Mouse (Mus musculus): ENCODE measurements around the gene Eef1akmt2. TPM values are rescaled to one million over a fixed set of nuclear protein-coding genes. Genes with fewer than 3 reads are reported as not detected.

The Eef1akmt2 gene
- total RNA-seq, 2 experiments from 2014 or later, result 5.0 to 6.8 TPM

- intact Hi-C loops (cut with DNase I), result loop anchor here (5.0 to 10.0 kb wide), 5 partner anchors 76 to 239 kb away; partner anchors contain the start of gene Oat
- peak; percentile 54 to 70 for DNase-seq
Observed at GRCm38 (mm10) chr7:132813416-132814088, 38.9 kb downstream of the Eef1akmt2 start, which contains the start of gene Fam53b. Gene Fam53b (minus strand): TSS chr7:132813886.

DNA sequence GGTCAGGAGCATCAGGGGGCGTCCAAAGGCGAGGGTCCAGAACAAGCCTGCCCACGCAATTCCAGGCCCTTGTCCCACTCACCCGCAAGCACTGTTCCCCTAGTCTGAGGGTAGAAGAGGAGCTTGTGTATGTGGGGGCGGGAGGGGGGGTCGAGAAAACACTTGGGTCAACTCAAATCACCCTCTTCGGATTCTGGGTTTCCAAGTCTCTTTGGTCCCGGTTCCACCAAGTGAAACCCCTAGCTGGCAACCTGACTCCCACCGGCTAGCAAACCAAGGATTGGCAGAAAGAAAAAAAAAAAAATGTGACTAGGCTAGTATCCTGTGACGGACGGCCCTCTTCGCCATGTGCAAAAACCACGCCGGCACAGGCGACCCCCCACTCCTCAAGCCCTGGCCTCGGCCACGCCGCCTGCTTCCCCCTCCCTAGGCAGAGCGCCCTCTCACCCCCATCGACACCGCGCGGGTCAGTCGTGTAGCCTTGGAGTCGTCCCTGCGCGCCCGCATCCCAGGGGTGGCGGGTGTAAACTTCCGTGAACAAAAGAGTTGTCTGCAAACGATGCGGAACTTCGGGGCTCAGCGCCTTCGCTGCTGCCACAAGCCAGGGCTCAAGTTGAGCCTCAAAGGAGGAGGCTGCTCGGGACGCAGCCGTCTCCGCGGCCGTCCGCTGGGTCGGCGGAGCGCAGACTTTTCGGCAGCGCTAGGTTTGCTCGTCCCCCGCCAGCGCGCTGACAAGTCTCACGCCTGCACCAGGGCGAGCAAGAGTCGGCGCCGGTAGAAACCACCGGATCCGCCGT lies 39.7 kb downstream of the Eef1akmt2 start:
- intact Hi-C loops (cut with DNase I), result loop anchor here (5.0 to 10.0 kb wide), 5 partner anchors 76 to 238 kb away; partner anchors contain the start of gene Oat
- peak; percentile 33 to 60 for DNase-seq

GRCm38 (mm10) chr7:132811716-132812618 lies 40.5 kb downstream of the Eef1akmt2 start:
- DNase-seq, result no peak
- intact Hi-C loops (cut with DNase I), result loop anchor here (1.0 to 10.0 kb wide), 6 partner anchors 75 to 237 kb away; partner anchors contain the start of gene Oat

DNA sequence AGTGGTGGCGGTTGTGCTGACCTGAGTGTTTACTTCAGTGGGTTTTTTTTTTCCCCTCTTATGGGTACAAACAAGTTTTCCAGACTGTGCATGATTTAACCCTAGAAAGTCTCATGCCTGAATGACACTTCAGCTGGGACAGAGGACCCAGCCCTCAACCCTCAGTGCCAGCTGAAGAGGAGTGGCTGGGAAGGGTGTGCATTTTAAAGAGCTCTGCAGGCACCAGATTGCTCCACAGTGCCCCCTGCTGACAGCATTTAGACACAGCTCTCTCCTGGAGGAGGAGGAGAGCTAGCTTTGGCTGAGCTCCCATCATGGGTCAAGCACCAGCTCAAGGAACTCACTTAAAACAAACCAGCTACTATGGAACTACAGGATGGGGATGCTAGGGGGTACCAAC lies 41.6 kb downstream of the Eef1akmt2 start:
- DNase-seq, result peak; percentile 89 to 92
- intact Hi-C loops (cut with DNase I), result loop anchor here (1.0 to 10.0 kb wide), 6 partner anchors 74 to 236 kb away; partner anchors contain the start of gene Oat

DNA sequence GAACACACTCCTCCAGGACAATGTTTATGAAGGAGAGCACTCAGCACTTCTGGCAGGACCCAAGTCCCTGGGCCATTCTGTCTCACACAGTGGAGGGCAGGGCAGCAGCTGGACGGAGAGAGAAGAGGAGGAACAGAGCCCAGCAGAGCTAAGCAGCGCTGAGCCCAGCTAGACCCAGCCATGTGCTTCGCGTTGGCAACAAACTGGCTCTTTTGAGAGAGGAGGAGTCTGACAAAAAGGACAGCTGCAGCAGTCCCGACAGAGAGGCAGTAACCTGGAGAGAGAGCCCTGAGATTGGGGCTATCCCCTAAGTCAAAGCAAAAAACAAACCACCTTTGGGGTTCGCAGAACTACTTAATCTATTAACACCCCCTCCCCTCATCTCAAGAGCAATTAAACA lies 42.1 kb downstream of the Eef1akmt2 start:
- intact Hi-C loops (cut with DNase I), result loop anchor here (5.0 to 10.0 kb wide), 5 partner anchors 73 to 236 kb away; partner anchors contain the start of gene Oat
- peak; percentile 52 to 68 for DNase-seq

GRCm38 (mm10) chr7:132809721-132810120 lies 42.8 kb downstream of the Eef1akmt2 start:
- no peak for DNase-seq
- intact Hi-C loops (cut with DNase I), result loop anchor here (5.0 to 10.0 kb wide), 6 partner anchors 37 to 235 kb away; partner anchors contain the start of gene Oat

DNA sequence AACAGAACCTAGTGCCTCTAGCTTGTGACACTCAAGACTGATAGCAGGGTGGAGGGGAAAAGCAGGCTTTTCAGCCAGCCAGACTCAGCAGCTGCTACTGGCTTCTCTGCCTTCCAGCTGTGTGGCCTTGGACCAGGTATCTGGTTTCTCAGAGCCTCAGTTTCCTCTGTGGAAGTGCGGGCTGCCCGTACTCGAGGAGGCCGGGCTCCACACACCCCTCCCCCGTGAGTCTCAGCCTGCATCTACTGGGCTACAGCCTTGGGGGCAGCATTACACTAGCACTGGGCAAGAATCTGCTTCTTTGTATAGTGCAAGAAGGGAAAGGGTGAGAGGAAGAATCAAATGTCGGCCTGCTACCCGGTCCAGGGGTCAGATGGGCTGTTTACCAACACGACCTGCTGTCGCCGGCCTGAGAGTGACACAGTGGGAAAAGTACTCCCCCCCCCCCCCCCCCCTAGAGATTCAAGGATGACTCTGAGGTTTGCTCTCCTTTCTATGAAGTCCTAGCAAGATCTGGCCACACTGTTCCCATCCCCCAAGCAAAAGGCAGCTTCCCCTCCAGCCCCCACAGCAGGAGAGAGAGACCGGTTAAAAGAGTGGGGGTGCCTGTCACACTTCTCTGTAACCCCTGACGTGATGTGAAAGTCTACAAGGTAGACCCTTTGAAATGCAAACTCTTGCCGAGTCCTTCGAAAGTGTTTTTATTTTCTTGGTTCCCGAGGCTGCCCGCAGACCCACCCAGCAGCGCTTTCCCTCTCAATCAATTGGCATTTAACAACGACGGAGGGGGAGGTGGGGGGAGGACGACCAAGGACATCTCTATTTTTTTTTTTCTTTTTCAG lies 43.4 kb downstream of the Eef1akmt2 start:
- peak; percentile 20 to 49 for DNase-seq
- intact Hi-C loops (cut with DNase I), result loop anchor here (5.0 kb wide), 1 partner anchor 37 kb away; no protein-coding TSS in a partner anchor

- peak in 1 of 2 experiments; percentile 42 for DNase-seq
- intact Hi-C loops (cut with DNase I), result loop anchor here (5.0 kb wide), 1 partner anchor 36 kb away; no protein-coding TSS in a partner anchor
Observed at GRCm38 (mm10) chr7:132808051-132808796, 44.2 kb downstream of the Eef1akmt2 start.

DNA sequence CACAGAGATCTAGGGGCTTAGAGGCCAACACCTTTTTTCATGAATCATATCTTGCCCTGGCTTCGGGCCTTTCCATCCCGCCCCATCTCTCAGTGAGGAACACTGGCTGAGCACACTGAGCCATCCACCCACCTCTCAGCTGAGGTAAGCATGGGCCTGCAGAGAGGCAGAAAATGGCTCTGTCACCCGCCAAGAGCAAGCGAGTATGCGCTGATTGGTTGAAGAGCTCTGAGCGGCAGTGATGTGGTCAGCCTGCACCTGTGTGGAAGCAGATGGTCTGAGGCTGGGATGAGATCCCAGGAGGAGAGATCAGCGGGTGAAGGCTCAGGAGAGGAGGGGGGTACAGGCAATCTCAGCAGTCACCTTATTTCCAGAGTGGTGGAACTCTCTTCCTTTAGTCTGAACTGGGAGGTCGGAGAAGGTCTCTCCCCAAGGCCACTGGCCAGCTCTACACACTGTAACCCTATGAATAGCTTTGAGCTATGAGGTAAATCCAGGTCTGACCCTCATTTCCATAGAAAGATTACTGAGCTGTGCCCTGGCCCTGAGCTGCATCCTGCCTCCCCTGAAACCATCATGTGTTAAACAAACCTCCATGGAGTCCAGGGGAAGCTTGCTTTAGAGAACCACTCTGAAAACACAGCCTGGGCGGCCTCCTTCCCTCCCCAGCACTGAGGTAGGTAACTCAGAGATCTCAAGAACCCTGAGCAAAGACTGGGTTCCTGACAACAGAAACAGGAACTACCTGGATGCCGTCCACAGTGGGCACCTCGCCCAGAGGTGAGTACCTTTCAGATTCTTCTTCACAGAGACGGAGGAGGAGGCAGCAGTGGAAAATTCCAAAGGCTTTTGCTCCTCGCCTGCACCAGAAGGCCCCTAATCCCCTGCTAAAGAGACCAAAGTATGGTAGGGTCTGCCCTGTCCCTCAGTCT lies 45.3 kb downstream of the Eef1akmt2 start:
- intact Hi-C loops (cut with DNase I), result loop anchor here (5.0 kb wide), 1 partner anchor 35 kb away; no protein-coding TSS in a partner anchor
- peak; percentile 58 for DNase-seq

GRCm38 (mm10) chr7:132806286-132806685 lies 46.2 kb downstream of the Eef1akmt2 start:
- intact Hi-C loops (cut with DNase I), result loop anchor here (5.0 kb wide), 1 partner anchor 34 kb away; no protein-coding TSS in a partner anchor
- DNase-seq, result peak; percentile 61 to 71

GRCm38 (mm10) chr7:132804951-132805350 lies 47.5 kb downstream of the Eef1akmt2 start:
- DNase-seq, result no peak
- intact Hi-C loops (cut with DNase I), result loop anchor here (5.0 kb wide), 1 partner anchor 33 kb away; no protein-coding TSS in a partner anchor

DNA sequence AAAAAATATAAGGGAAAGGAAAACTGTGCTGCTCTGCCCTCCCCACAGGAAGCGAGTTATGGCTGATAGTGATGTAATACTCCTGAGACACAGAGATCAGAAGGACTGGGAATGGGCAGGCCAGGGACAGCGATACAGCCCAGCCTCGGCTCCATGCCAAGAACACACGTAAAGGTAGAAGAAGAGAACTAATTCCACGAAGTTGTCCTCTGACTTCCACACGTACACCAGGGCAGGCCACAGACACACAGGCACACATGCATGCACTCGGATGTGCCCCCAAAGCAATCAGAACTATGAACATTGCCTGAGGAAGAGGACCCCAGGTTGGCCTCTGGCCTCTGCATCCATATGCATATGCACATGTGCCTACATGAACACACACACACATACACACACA lies 48.0 kb downstream of the Eef1akmt2 start:
- DNase-seq, result no peak
- intact Hi-C loops (cut with DNase I), result no loop called here

GRCm38 (mm10) chr7:132803962-132804361 lies 48.5 kb downstream of the Eef1akmt2 start:
- no peak for DNase-seq
- intact Hi-C loops (cut with DNase I), result no loop called here

- intact Hi-C loops (cut with DNase I), result no loop called here
Observed at GRCm38 (mm10) chr7:132803336-132803735, 49.1 kb downstream of the Eef1akmt2 start.

DNA sequence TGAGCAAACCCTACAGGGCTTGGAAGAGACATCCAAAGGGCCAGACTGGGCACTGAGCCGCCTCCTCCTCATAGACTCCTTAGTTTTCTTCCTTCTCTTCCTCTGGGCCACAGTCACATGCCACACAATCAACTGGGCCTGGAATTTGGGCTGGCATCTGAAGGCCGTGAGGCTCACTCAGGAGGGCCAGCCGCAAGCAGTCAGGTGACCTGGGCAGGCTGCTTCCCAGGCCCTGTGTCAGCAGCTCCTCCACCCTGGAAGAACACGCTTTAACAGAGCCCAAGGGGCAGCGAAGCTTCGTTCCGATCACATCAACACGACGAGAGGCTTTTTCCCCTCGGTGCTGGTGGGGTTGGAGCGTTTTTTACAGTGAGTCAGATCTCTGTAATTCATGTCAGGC lies 49.8 kb downstream of the Eef1akmt2 start:
- no peak for DNase-seq
- intact Hi-C loops (cut with DNase I), result no loop called here

More at GRCm38 (mm10) chr7:132803336-132803735, 49.1 kb downstream of the Eef1akmt2 start:
- DNase-seq, result no peak

GRCm38 (mm10) chr7:132802066-132802465 lies 50.4 kb downstream of the Eef1akmt2 start:
- intact Hi-C loops (cut with DNase I), result no loop called here
- peak in 1 of 2 experiments; percentile 50 for DNase-seq

GRCm38 (mm10) chr7:132801509-132801908 lies 51.0 kb downstream of the Eef1akmt2 start:
- intact Hi-C loops (cut with DNase I), result no loop called here
- no peak for DNase-seq
